Mouse (Mus musculus): Measurements from ENCODE around the gene Vps29. TPM values are rescaled to one million over a fixed set of nuclear protein-coding genes. Genes with fewer than 3 reads are reported as not detected.

The Vps29 gene
- polyA plus RNA-seq, 1 experiment from 2014 or later, result 103 TPM

Other genes with a start within 250 kb of the Vps29 start
- gene Ccdc63, start 213.5 kb upstream of the Vps29 start, polyA plus RNA-seq (2015; fragmentation: Nextera tagmentation; extraction: Ambion mirVana), result 0.10 and 0.12 TPM in 2 replicates
- 142 and 147 TPM in 2 replicates for gene Ppp1cc, start 196.1 kb upstream of the Vps29 start, polyA plus RNA-seq (2015; fragmentation: Nextera tagmentation; extraction: Ambion mirVana)
- 4.6 and 5.1 TPM in 2 replicates for gene Hvcn1, start 147.6 kb upstream of the Vps29 start, polyA plus RNA-seq (2015; fragmentation: Nextera tagmentation; extraction: Ambion mirVana)
- gene Tctn1, start 89.9 kb upstream of the Vps29 start, polyA plus RNA-seq (2015; fragmentation: Nextera tagmentation; extraction: Ambion mirVana), result 0.73 and 0.89 TPM in 2 replicates
- 3.7 TPM in 2 replicates for gene Pptc7, start 70.0 kb upstream of the Vps29 start, polyA plus RNA-seq (2015; fragmentation: Nextera tagmentation; extraction: Ambion mirVana)
- 2.6 and 3.0 TPM in 2 replicates for gene Rad9b, start 136 bp upstream of the Vps29 start, polyA plus RNA-seq (2015; fragmentation: Nextera tagmentation; extraction: Ambion mirVana)
- 48.7 and 53.5 TPM in 2 replicates for gene Gpn3, start 17.5 kb downstream of the Vps29 start, polyA plus RNA-seq (2015; fragmentation: Nextera tagmentation; extraction: Ambion mirVana)
- 16.9 and 19.1 TPM in 2 replicates for gene Fam216a, start 18.0 kb downstream of the Vps29 start, polyA plus RNA-seq (2015; fragmentation: Nextera tagmentation; extraction: Ambion mirVana)
- gene Arpc3, start 37.5 kb downstream of the Vps29 start, polyA plus RNA-seq (2015; fragmentation: Nextera tagmentation; extraction: Ambion mirVana), result 80.7 and 105 TPM in 2 replicates
- gene Anapc7, start 67.3 kb downstream of the Vps29 start, polyA plus RNA-seq (2015; fragmentation: Nextera tagmentation; extraction: Ambion mirVana), result 14.4 and 17.2 TPM in 2 replicates
- gene Atp2a2, start 147.9 kb downstream of the Vps29 start, polyA plus RNA-seq (2015; fragmentation: Nextera tagmentation; extraction: Ambion mirVana), result 13.2 and 14.5 TPM in 2 replicates